Mouse (Mus musculus) frontal cortex, postnatal 10 days (tissue): Measurements from ENCODE around the gene Reep1.

Experiments
- DNase-seq, 2 experiments: peaks; one replicate each; pipeline ENCODE4 v3.0.0; 2022; ENCODE audit warnings: low spot score in 2 of 2, mixed read lengths in 1 of 2

Gene Reep1

DNA sequence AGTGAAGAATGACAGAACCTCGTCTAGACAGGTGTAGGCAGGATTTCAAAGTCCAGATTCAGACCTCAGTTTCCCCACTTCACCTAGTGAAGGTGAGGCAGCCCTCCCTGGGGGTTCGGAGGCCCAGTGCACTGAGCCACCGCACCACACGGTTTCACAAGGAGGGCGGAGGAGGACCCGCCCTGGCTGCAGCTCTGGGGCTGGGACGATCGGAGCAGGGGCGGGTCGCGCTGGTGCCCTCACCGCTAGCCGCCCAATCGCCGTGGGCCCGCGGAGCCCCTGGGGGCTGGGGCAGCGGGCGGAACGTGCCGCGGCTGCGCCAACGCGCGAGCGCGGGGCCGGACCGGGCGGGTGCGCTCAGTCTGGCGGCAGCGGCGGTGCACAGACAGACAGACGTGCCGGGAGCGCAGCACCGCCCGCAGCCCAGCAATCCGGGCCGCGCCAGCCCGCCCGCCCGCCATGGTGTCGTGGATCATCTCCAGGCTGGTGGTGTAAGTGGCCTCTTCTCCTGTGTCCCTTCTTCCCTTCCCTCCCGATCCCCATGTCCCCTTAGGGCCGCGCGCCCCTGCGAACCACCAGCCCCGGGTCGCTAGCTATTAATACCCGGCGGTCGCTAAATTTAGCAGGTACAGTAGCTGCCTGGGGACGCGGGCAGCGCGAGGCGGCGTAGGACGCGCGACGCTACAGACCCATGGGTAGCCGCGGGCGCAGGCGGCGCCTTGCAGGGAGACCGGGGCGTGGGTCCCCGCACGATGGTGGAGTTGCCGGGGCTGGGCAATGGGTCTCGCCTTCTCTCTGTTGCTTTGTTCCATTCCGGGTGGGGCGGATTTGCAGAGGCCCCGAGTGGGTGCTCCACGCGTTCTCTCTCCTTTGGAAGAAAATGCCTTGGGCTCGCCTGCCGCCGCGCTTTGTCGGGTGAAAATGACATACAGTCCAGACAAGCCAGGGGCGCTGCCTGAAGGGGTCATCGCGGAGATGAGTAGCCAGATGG lies at the start of gene Reep1:
Reep1 (plus strand) TSS at position 51 of the 991 bp plus-strand sequence.
- DNase-seq = peak; percentile 68

DNA sequence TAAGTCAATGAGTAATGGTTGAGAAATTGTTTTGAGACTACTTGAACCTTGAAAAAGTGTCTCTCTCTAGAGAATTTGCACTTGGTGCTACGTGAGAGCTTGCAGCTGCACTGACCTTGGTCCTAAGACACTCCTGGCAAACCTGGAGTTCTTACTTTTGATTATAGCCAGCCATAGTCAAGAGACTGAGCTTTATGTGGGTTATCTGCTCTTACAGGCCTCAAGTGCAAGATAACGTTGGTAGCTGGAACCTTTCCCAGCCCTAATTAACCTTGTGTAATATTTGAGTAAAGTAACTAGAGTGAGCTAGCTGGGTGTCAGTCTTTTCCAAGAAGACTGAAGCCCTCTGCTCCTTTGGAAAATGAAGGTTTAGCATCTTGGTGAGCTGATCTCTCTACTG lies 49.1 kb upstream of the Reep1 start:
- no peak for DNase-seq

DNA sequence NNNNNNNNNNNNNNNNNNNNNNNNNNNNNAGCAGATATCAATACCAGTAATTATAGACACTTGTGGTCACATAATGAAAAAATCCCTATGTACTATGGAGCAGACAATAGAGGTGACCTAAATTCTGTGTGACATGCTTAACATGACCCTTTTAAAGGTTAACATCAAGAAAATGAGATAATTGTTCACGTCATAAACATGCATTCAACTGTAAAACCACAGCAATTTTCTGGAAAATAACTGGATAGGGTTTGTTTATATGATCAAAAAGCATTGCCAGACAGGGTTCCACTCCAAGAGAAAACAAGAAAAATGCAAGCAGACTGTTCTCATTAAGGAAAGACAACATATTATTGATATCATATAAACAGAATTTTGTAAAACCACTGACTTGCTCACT lies 42.9 kb upstream of the Reep1 start:
- DNase-seq = no peak

DNA sequence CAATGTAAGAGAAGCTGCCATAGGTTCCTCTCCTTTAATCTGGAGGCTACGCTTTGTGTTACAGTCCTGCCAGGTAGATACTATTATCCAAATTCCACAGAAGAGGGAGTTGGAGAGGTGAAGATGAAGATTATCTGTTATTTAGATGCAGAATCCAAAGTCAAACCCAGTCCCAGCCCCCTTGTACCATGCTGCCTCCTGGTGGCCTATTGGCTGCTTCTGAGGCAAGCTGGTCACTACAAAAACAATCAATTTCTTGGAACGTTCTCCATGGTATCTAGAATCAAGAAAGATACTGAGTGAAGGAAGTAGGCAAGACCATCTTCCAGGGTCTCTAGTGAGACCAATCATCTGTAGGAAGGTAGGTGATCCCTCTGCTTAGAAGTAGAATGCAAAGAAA lies 34.2 kb upstream of the Reep1 start:
- DNase-seq = no peak

DNA sequence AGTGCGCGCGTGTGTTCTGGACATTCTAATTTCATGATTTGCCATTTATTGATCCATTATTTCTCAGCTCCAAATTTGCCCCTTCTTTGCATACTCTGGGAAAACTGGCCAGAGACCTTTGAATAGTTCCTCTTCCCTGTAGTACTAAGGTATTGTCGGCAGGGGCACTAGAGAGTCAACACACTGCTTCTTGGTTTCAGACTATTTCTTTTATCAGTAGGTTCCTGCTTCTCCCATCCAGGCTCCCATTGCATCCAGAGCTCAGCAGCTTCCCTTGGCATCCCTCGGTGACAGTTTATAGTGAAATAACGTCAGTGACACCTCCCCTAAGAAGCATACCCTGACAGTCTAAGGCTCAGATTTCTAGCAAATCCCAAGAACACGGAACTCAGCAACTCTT lies 28.5 kb upstream of the Reep1 start:
- DNase-seq = no peak

DNA sequence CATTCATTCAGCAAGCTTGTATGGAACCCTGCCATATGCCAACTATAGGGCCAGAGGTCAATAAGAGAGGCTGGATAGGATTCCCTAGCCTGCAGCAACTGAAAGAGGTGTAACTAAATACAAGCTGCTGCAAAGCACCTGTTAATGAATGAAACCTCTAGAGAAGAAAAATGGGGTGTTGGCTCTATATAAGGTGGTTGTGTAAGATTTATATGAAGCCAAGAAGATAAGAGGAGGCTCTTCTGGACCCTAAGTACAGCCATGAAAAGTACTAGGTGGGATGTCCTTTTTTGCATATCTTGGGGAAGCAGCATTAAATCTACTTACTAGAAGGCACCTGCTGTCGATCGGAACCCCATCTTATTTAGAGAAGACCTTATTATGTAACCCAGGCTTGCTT lies 12.2 kb upstream of the Reep1 start:
- DNase-seq = no peak

DNA sequence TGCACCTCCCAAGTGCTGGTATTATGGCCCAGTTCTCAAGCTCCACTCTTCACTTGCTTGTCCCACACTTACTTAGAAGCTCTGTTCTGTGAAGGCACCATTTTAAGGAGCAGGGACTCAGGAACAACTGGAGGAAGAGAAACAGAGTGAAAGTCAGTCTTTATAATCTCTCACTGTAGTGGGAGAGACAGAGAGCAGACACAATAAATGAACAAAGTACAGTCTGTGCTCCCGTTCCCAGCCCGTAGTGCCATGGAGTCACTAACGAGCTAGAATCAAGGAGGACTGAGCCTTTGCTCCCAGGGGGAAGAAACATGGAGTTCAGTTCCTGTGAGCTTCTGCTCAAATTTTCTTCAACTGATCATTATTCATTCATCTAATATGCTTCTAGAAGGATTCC lies 11.8 kb upstream of the Reep1 start:
- DNase-seq = no peak

DNA sequence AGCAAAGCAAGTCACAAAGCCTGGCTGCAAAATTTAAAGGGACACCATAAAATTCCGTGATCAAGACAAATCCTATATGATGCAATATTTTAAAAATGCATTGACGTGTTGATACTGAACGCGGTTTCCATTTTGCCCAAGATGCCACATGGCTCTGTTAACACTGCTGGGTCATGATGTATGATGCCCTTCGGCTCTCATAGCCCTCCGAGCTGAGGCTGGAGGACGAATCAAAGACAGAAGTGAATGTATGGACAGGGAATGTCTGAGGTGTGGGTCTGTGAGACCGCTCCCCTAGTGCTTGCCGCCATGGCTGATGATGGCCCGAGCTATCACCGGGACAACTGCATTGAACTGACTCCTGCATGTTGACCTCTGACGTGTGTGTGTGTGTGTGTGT lies 490 bp upstream of the Reep1 start:
- DNase-seq = no peak

DNA sequence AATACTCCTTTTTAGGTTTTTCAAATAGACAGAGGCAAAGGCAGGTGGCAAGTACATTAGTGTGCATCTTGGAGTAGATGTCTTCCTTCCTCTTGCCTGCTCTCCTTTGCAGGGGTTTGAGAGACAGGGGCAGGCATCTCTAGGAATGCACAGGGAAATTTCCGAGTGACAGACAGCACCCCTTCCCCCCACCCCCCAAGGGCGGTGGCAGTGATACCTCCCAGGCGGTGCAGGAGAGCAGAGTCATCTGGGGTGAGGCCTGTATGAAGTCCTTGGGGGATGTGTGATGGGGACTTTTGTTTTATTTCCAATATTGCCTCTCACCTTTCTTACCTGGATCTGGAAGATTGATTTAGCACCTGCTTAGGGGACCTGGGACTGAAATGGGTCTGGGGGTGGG lies 1.2 kb downstream of the Reep1 start:
- peak in 1 of 2 experiments; percentile 27 for DNase-seq

DNA sequence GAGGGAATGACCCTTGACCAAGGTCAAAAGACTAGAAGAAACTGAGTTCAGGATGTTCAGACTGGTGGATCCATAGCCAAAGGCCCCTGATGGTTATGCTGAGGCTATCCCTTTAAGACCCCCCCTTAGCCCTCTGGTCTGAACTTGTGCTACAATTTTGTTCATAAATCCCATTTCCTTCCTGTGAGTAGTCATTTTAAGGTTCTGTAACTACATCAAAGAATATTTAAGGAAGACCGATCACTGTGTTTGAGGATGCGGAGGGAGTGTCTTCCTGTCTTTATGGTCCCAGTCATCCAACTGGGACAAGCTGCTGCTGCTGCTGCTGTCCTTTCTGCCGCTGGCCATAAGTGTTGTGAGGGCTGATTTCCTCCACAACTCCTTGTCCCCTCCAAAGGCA lies 3.0 kb downstream of the Reep1 start:
- no peak for DNase-seq

DNA sequence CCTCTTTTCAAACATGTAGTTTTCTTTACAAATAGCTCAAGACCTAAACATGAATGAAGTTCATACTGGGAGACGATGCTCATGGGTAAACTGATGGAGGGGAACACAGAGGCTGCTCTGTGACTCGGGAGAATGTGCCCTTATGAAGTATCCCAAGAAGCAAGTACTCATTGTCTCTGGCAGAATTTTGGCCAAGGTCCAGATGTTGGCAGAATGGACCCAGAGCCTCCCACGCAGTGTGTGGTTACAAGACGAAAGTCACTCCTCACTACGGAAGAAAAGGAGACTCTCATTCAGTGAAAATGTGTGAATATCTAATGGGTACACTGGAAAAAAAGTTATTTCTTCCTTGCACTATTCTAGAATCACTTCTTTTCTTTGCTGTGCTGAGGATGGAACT lies 3.8 kb downstream of the Reep1 start:
- no peak for DNase-seq

DNA sequence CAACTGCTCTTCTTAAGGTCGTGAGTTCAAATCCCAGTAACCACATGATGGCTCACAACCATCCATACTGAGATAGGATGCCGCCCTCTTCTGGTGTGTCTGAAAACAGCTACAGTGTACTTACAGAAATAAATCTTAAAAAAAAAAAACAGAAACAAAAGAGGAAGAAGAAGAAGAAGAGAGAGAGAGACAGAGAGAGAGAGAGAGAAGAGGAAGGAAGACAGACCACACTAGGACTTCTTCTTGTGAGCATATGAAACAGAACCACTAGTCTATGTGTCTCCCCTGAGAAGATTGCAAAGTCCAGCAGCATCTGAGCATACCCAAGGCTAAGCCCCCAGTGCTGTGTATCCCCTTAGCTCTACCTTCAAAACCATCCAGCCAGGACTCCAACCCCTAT lies 6.2 kb downstream of the Reep1 start:
- DNase-seq = no peak

DNA sequence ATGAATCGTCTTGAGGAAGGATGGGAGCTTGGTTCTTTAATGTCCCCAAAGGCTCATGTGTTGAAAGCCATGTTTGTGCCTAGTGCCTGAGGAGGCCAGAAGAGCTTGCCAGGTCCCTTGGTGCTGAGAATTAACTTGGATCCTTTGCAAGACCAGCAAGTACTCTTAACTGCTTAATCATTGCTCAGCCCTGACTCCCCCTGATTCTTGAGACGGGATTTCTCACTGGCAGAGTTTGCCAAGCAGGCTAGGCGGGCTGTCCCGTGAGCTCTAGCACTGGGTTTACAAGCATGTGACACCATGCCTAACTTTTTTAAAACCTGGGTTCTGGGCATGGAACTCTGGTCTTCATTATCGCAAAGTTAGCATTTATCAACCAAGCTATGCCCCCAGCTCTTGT lies 7.6 kb downstream of the Reep1 start:
- DNase-seq = no peak

DNA sequence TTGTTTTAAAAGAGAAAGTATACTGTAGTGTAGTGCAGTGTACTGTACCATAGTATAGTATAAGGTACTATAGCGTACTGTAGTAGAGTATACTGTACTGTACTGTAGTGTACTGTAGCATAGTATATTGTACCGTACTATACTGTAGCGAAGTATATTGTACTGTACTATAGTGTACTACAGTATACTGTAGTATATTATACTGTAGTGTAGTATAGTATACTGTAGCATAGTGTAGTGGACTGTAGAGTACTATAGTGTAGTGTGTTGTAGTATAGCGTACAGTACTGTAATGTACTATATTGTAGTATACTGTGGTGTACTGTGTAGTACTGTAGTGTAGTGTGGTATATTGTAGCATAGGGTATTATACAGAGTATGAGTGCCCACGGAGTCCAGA lies 9.1 kb downstream of the Reep1 start:
- DNase-seq = no peak

DNA sequence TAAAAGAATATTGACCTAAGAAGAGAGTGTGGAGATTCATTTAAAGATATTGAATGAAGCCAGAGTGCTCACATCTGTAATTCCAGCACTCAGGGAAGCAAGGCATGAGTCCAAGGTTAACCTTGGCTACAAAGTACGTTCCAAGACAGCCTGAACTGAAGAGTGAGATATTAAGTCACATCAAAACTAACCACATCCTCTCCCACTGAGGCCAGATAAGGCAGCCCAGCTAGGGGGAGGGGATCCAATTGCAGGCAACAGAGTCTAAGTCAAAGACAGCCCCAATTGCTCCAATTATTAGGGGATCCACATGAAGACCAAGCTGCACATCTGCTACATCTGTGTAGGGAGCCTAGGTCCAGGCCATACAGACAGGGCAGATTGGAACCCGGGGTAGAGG lies 11.0 kb downstream of the Reep1 start:
- no peak for DNase-seq

DNA sequence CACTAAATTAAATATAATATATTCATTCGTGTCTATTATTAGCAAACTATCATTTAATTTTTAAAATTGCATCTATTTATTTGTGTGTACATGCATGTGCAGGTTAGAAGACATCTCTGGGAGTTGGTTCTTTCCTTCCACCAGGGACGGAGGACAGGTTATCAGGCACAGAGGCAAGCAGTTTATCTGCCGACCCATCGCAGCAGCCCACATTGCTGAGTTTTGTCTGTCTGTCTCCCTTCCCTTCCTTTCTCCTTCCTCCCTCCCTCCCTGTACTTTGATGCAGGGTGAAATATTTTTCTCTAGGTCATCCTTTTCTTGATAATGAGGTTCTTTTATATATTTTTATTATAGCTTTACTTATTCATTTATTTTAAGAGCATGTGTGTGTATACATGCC lies 11.9 kb downstream of the Reep1 start:
- no peak for DNase-seq

DNA sequence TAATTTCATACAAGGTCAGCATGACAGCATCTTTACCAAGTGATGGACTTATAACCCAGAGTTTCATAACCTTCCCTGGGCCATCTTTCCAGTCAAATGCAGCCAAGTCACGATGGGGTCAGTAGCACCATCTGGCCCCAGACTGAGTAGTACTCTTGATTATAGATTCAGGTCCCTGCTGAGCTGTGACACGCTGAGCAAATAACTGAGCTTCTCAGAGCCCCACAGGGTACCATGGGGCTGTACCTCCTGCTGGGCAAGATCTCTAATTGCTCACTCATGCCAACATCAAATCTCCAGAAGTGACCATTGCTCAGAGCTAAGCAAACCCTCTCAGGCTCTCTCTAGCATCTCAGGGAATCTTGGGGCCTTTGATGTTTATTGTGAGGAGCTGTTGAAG lies 15.6 kb downstream of the Reep1 start:
- DNase-seq = no peak

DNA sequence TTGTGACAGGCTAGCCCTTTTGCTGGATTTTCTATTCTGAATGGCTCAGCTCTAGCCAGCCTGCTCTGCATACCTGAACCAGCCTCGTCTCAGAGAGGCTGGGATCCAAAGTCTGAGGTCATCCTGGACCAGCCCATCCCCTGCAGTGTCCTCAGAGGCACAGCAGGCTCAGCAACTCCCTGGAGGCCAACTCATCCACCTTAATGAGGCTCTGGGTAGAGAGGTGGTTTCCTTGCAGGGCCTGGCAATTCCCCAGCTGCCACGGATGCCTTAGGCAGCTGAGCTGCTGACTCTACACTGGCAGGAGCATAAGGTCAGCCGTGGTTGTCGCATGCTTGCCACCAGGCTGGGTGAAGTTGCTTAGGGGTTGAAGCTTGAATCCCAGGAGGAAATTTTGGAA lies 16.2 kb downstream of the Reep1 start:
- no peak for DNase-seq

DNA sequence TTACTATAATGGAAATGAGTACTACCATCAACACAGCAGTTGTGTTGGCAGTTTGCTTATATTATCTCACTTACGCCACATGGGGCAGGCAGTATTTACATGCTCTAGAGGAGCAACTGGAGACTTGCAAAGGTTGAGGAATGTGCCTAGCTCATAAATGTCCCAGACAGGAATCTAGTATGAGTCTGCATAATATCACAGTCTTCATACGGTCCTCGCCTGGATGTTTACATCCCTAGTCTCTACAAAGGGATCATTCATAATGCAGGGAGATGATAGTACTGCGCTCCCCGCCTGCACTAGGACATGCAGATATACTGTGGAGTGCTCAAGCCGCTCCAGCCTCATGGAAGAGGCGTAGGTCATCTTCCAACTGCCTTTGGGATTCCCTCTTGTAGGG lies 19.3 kb downstream of the Reep1 start:
- no peak for DNase-seq

DNA sequence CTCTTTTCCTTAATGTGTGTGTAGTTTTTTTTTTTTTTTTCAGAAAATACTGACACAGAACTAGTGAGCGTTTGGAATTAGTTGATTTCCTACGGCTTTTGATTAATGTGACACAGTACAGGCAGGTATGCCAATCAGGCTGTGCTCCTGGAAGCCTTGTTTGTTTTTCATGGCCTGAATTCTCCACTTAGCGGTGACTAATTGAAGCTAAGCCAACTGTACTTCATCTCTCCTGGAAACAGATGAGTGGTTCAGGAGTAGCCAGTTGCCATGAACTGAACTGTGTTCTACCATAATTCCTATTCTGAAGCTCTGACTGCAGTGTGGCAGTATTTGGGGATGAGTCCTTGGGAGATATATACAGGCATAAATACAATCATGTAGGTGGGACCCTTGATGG lies 20.9 kb downstream of the Reep1 start:
- no peak for DNase-seq

DNA sequence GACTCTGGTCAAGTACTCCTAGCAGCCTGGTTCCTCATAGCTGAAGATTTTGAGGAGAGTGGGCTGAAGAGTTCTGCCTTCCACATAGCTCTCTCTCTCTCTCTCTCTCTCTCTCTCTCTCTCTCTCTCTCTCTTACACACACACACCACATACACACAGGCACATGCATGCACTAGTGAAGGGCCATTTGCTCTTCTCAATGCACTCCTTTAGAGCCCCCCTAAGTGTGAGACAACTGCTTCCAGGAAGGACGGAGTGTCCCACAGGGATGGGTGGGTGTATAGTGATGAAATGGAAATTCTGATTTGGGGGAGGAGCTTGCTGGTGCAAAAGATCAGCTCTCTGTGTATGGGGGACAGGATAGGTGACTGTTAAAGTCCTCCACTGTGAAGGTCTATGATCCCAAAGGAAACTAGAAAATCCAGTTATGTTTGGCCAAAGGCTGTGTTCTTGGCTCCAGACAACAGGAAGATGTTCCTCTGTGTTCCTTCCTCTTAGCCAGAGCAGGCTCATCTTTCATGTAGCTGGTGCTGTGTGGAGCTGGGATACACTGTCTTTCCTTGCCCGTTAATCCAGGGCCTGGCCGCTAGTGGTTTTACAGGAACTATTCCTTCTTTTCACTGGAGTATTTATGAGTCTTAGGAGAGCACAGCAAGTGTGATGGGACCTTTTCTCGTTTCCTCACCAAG lies 27.7 kb downstream of the Reep1 start:
- DNase-seq = no peak

DNA sequence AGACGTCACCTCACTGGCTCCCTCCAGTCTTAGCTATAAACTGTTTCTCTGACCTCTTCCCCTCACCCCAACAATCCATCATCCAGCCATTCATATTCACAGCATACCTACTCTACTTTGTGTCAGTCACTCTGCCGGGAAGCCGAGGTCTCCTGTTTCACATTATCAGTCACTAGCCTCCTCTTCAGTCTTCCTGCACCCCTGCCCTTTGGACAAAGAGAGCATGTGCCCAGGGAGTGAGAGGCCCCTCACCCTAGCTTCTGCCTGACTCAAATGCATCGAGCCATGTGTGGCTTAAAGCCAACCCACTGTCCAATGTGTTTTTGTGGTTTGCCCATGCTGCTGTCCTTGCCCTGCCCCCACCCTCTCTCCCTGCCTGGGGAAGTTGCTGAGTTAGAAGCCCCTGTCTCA lies 28.2 kb downstream of the Reep1 start:
- no peak for DNase-seq

DNA sequence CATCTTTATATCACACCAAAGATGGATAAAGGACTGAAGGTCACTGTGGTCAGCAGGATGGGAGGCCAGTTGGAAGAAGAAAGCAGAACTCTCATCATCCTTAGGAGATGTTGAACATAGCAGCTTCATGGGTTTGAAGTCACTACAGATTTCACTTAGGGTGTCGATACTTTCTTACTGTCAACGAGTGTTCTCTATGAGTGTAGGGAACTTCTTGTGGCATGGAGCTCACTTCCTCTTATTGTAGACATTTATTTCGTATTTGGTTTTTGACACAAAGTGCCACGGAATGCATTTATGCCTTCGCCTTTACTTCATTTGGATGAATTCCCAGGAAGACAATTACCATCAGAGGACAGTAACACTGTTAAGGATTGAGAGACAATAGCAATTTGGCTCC lies 28.7 kb downstream of the Reep1 start:
- no peak for DNase-seq
